Mouse (Mus musculus): Measurements from ENCODE around the gene Rapgef4. TPM values are rescaled to one million over a fixed set of nuclear protein-coding genes. Genes with fewer than 3 reads are reported as not detected.
"Not testable (repeated sequence)": the region's sequence is repeated elsewhere in the genome, so short reads cannot be mapped to it uniquely, and the experiment has no call there.

Rapgef4 gene
- polyA plus RNA-seq, 1 experiment from 2014 or later = 42.9 TPM

GRCm38 (mm10) chr2:72062931-72063330 is 81.9 kb downstream of the Rapgef4 start:
- H3K27ac ChIP-seq = no peak overlapping the region
- H3K27me3 ChIP-seq (replicated peaks) = no peaks in the 10 kb centered on the region
- WGBS = 63% methylated on average over 4 of the region's 4 CpGs
- H3K9ac ChIP-seq = no peak overlapping the region
- peaks cover 5% of the 10 kb centered on the region; the same call in 1 of the 2 replicates for H3K4me1 ChIP-seq
- H3K36me3 ChIP-seq (replicated peaks) = no peaks in the 10 kb centered on the region
- no peaks in the 10 kb centered on the region for H3K9me3 ChIP-seq
- no peak overlapping the region for H3K4me2 ChIP-seq
- no peak for ATAC-seq (replicated peaks)
- no peak overlapping the region for H3K4me3 ChIP-seq

- Histone ChIP-seq H3K4me3 (no peak overlapping the region), H3K9ac (no peak overlapping the region), H3K4me2 (no peak overlapping the region), H3K4me1 (peaks cover 5% of the 10 kb centered on the region; the same call in 1 of the 2 replicates), H3K36me3 (replicated peaks) (no peaks in the 10 kb centered on the region), H3K27ac (no peak overlapping the region), H3K27me3 (replicated peaks) (no peaks in the 10 kb centered on the region), H3K9me3 (no peaks in the 10 kb centered on the region)
- 91% methylated on average over 9 of the region's 9 CpGs for WGBS
- ATAC-seq (replicated peaks) = no peak
Observed at GRCm38 (mm10) chr2:72068505-72068904, 87.5 kb downstream of the Rapgef4 start.

- Histone ChIP-seq H3K27ac (no peak overlapping the region), H3K4me2 (no peak overlapping the region), H3K36me3 (replicated peaks) (no peaks in the 10 kb centered on the region), H3K4me1 (peaks cover 4% of the 10 kb centered on the region; the same call in 1 of the 2 replicates), H3K9me3 (no peaks in the 10 kb centered on the region), H3K9ac (no peak overlapping the region), H3K4me3 (no peak overlapping the region), H3K27me3 (replicated peaks) (no peaks in the 10 kb centered on the region)
- 79% methylated on average over 8 of the region's 8 CpGs for WGBS
- no peak for ATAC-seq (replicated peaks)
Observed at GRCm38 (mm10) chr2:72070086-72070485, 89.0 kb downstream of the Rapgef4 start.

- not testable (repeated sequence) for H3K9ac ChIP-seq; H3K9me3 ChIP-seq; H3K4me1 ChIP-seq; H3K27me3 ChIP-seq (replicated peaks); H3K36me3 ChIP-seq (replicated peaks); ATAC-seq (replicated peaks); H3K4me2 ChIP-seq; H3K27ac ChIP-seq; H3K4me3 ChIP-seq
- 47% methylated on average over 1 of the region's 1 CpGs for WGBS
Observed at GRCm38 (mm10) chr2:72073121-72073520, 92.1 kb downstream of the Rapgef4 start.

- ATAC-seq (replicated peaks) = no peak
- 81% methylated on average over 10 of the region's 10 CpGs for WGBS
- H3K36me3 ChIP-seq (replicated peaks) = no peaks in the 10 kb centered on the region
- H3K27me3 ChIP-seq (replicated peaks) = no peaks in the 10 kb centered on the region
- H3K4me1 ChIP-seq = no peaks in the 10 kb centered on the region
- H3K4me2 ChIP-seq = no peak overlapping the region
- no peaks in the 10 kb centered on the region for H3K9me3 ChIP-seq
- H3K4me3 ChIP-seq = no peak overlapping the region
- H3K9ac ChIP-seq = no peak overlapping the region
- no peak overlapping the region for H3K27ac ChIP-seq
Observed at GRCm38 (mm10) chr2:72074999-72075561, 94.0 kb downstream of the Rapgef4 start.

GRCm38 (mm10) chr2:72077490-72078139 is 96.6 kb downstream of the Rapgef4 start:
- no peak for ATAC-seq (replicated peaks)
- Histone ChIP-seq H3K36me3 (replicated peaks) (no peaks in the 10 kb centered on the region), H3K4me2 (no peak overlapping the region), H3K9ac (no peak overlapping the region), H3K4me1 (no peaks in the 10 kb centered on the region), H3K27me3 (replicated peaks) (no peaks in the 10 kb centered on the region), H3K4me3 (no peak overlapping the region), H3K9me3 (no peaks in the 10 kb centered on the region), H3K27ac (no peak overlapping the region; the same call in 1 of the 2 replicates)
- 66% methylated on average over 3 of the region's 3 CpGs for WGBS

GRCm38 (mm10) chr2:72078140-72078521 is 97.1 kb downstream of the Rapgef4 start:
- no peak for ATAC-seq (replicated peaks)
- no peak overlapping the region for H3K4me2 ChIP-seq
- H3K9ac ChIP-seq = no peak overlapping the region
- no peaks in the 10 kb centered on the region for H3K4me1 ChIP-seq
- no peaks in the 10 kb centered on the region for H3K36me3 ChIP-seq (replicated peaks)
- no peak overlapping the region; the same call in 1 of the 2 replicates for H3K27ac ChIP-seq
- H3K27me3 ChIP-seq (replicated peaks) = no peaks in the 10 kb centered on the region
- 60% methylated on average over 6 of the region's 6 CpGs for WGBS
- no peaks in the 10 kb centered on the region for H3K9me3 ChIP-seq
- H3K4me3 ChIP-seq = no peak overlapping the region

GRCm38 (mm10) chr2:72079110-72079509 is 98.1 kb downstream of the Rapgef4 start:
- Histone ChIP-seq H3K36me3 (replicated peaks) (no peaks in the 10 kb centered on the region), H3K9me3 (no peaks in the 10 kb centered on the region), H3K4me3 (no peak overlapping the region), H3K4me2 (no peak overlapping the region), H3K27ac (no peak overlapping the region), H3K4me1 (no peaks in the 10 kb centered on the region), H3K27me3 (replicated peaks) (no peaks in the 10 kb centered on the region), H3K9ac (no peak overlapping the region)
- no peak for ATAC-seq (replicated peaks)
- 82% methylated on average over 8 of the region's 8 CpGs for WGBS

GRCm38 (mm10) chr2:72082846-72083245 is 101.8 kb downstream of the Rapgef4 start:
- no peak for ATAC-seq (replicated peaks)
- no peaks in the 10 kb centered on the region for H3K4me1 ChIP-seq
- WGBS = 93% methylated on average over 4 of the region's 4 CpGs
- H3K4me3 ChIP-seq = no peak overlapping the region
- H3K36me3 ChIP-seq (replicated peaks) = no peaks in the 10 kb centered on the region
- H3K27me3 ChIP-seq (replicated peaks) = no peaks in the 10 kb centered on the region
- H3K9me3 ChIP-seq = no peaks in the 10 kb centered on the region
- H3K27ac ChIP-seq = no peak overlapping the region
- no peak overlapping the region for H3K4me2 ChIP-seq
- H3K9ac ChIP-seq = no peak overlapping the region

GRCm38 (mm10) chr2:72088886-72089285 is 107.8 kb downstream of the Rapgef4 start:
- no peaks in the 10 kb centered on the region for H3K36me3 ChIP-seq (replicated peaks)
- peaks cover 18% of the 10 kb centered on the region for H3K4me1 ChIP-seq
- H3K27ac ChIP-seq = no peak overlapping the region
- no peak for ATAC-seq (replicated peaks)
- H3K27me3 ChIP-seq (replicated peaks) = no peaks in the 10 kb centered on the region
- WGBS = 87% methylated on average over 11 of the region's 11 CpGs
- no peak overlapping the region for H3K9ac ChIP-seq
- H3K9me3 ChIP-seq = no peaks in the 10 kb centered on the region
- no peak overlapping the region for H3K4me3 ChIP-seq
- no peak overlapping the region for H3K4me2 ChIP-seq

- no peaks in the 10 kb centered on the region for H3K36me3 ChIP-seq (replicated peaks)
- 95% methylated on average over 2 of the region's 2 CpGs for WGBS
- H3K9me3 ChIP-seq = no peaks in the 10 kb centered on the region
- H3K27ac ChIP-seq = no peak overlapping the region
- ATAC-seq (replicated peaks) = no peak
- peaks cover 18% of the 10 kb centered on the region for H3K4me1 ChIP-seq
- H3K4me3 ChIP-seq = no peak overlapping the region
- no peak overlapping the region for H3K4me2 ChIP-seq
- H3K9ac ChIP-seq = no peak overlapping the region
- H3K27me3 ChIP-seq (replicated peaks) = no peaks in the 10 kb centered on the region
Observed at GRCm38 (mm10) chr2:72090061-72090460, 109.0 kb downstream of the Rapgef4 start.

GRCm38 (mm10) chr2:72092046-72092445 is 111.0 kb downstream of the Rapgef4 start:
- Histone ChIP-seq H3K27ac (0 out of 2 replicates have a peak overlapping the region, but pooled peaks have one; percentile 48), H3K4me3 (no peak overlapping the region), H3K27me3 (replicated peaks) (no peaks in the 10 kb centered on the region), H3K4me1 (peaks cover 18% of the 10 kb centered on the region), H3K36me3 (replicated peaks) (no peaks in the 10 kb centered on the region), H3K9ac (no peak overlapping the region), H3K9me3 (no peaks in the 10 kb centered on the region), H3K4me2 (no peak overlapping the region)
- 40% methylated on average over 3 of the region's 3 CpGs for WGBS
- ATAC-seq (replicated peaks) = no peak
